ENCODE assay signal across 9 mouse cellular contexts in the genomic region with DNA sequence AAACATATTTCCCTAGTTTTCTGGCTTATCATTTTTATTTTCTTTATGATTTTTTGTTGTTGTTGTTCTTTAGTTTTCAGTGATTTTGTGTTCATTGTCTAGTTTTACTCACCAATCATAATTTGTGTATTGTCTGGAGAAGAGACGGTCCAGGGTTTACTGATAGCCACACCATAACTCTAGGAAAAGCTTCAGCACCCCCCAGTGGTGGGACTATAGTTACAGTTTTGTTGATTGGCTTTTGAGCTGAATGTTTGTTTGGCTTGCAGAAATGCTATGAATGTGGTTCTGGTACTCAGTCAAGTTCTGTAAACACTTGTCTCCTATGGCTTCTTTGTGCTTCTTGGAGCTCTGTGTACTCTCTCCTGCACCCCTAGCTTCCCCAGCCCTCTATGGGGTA.
DNase-seq lines count a peak whose midpoint lies in the region; ATAC-seq and TF ChIP-seq lines count a peak whose summit lies in the region.
"Had no signal": no experiment of that assay in that cellular context is flagged by ENCODE, and none has a peak within 500 bp of the region (broad histone marks: within the 10 kb centered on the region; RNA-seq: fewer than 3 reads in every experiment).

No protein-coding gene starts in this region.

- no peak overlapping the region for H3K9ac ChIP-seq in kidney, embryonic 15.5 days
- H3K9ac ChIP-seq in lung, postnatal 0 days (replicated peaks; ENCODE audit: low read depth): no peak overlapping the region
- H3K9ac ChIP-seq: heart, embryonic 15.5 days had no signal

- no peak for ATAC-seq in kidney, embryonic 15.5 days (replicated peaks; ENCODE audit: low FRiP score)
- ATAC-seq in G1E (ENCODE audit: extremely low read depth, insufficient number of reproducible peaks, low FRiP score, poor library complexity, severe bottlenecking): no peak
- ATAC-seq in lung, postnatal 0 days: peak; percentile 62

- TF ChIP-seq EP300 in lung, postnatal 0 days (IDR thresholded peaks at IDR 0.05): no peak

- peak; percentile 44 for DNase-seq in kidney, adult 18-20 months
- DNase-seq in 416B (ENCODE audit: low read depth): peak; percentile 63
- DNase-seq in G1E (ENCODE audit: low spot score): peak; percentile 49
- peak; percentile 72 for DNase-seq in lung, postnatal 0 days (ENCODE audit: low spot score)
- DNase-seq in c-Kit-positive CD71-positive TER-119-positive erythroid progenitor cells, embryonic 14.5 days (ENCODE audit: low spot score): no peak

- TF ChIP-seq CTCF in G1E (IDR thresholded peaks at IDR 0.05; ENCODE audit: low read depth, low read length): no peak
- TF ChIP-seq CTCF in cortical plate, adult 2 months (IDR thresholded peaks at IDR 0.05; ENCODE audit: extremely low read depth, insufficient read depth, low read length): peak; percentile 48; the same call in 1 of the 2 replicates
- TF ChIP-seq CTCF in lung, postnatal 0 days (IDR thresholded peaks at IDR 0.05): peak; percentile 79

- no peak overlapping the region for H3K4me3 ChIP-seq in kidney, embryonic 15.5 days (replicated peaks)
- no peak overlapping the region for H3K4me3 ChIP-seq in G1E (ENCODE audit: low read depth, low read length)
- no peak overlapping the region for H3K4me3 ChIP-seq in cortical plate, adult 2 months (ENCODE audit: insufficient read depth, low read length)
- no peak overlapping the region for H3K4me3 ChIP-seq in lung, postnatal 0 days (ENCODE audit: low read depth, low read length)
- H3K4me3 ChIP-seq: heart, embryonic 15.5 days; megakaryocyte, embryonic 14.5 days had no signal

- no peaks in the 10 kb centered on the region for H3K4me1 ChIP-seq in kidney, embryonic 15.5 days
- H3K4me1 ChIP-seq in G1E (ENCODE audit: insufficient read depth, low read depth, low read length): no peaks in the 10 kb centered on the region
- H3K4me1 ChIP-seq in cortical plate, adult 2 months (ENCODE audit: control insufficient read depth, insufficient read depth, low read length): peaks cover 5% of the 10 kb centered on the region
- H3K4me1 ChIP-seq in lung, postnatal 0 days (ENCODE audit: insufficient read depth, low read depth, low read length): no peaks in the 10 kb centered on the region
- H3K4me1 ChIP-seq: heart, embryonic 15.5 days had no signal

- H3K4me2 ChIP-seq in kidney, embryonic 15.5 days: no peak overlapping the region
- no peak overlapping the region for H3K4me2 ChIP-seq in lung, postnatal 0 days (replicated peaks; ENCODE audit: low read depth, low read length)
- H3K4me2 ChIP-seq: heart, embryonic 15.5 days had no signal

- no peak overlapping the region for H3K27ac ChIP-seq in kidney, embryonic 15.5 days
- H3K27ac ChIP-seq in cortical plate, adult 2 months (ENCODE audit: insufficient read depth, low read length): no peak overlapping the region
- H3K27ac ChIP-seq in lung, postnatal 0 days (ENCODE audit: low read length): no peak overlapping the region
- H3K27ac ChIP-seq: heart, embryonic 15.5 days had no signal

- no peak for TF ChIP-seq POLR2A in cortical plate, adult 2 months (IDR thresholded peaks at IDR 0.05; ENCODE audit: extremely low read depth, insufficient read depth, low read length)

- 57% methylated on average over 1 of the region's 1 CpGs for WGBS in kidney, embryonic 15.5 days
- WGBS in lung, postnatal 0 days: 27% methylated on average over 1 of the region's 1 CpGs

- H3K27me3 ChIP-seq in kidney, embryonic 15.5 days: no peaks in the 10 kb centered on the region
- H3K27me3 ChIP-seq in G1E (ENCODE audit: insufficient read depth, low read length): no peaks in the 10 kb centered on the region
- H3K27me3 ChIP-seq in lung, postnatal 0 days (replicated peaks; ENCODE audit: insufficient read depth, low read length): no peaks in the 10 kb centered on the region
- H3K27me3 ChIP-seq: heart, embryonic 15.5 days; megakaryocyte, embryonic 14.5 days had no signal

- H3K36me3 ChIP-seq in kidney, embryonic 15.5 days: peaks cover 93% of the 10 kb centered on the region
- H3K36me3 ChIP-seq in G1E (replicated peaks): peaks cover 99% of the 10 kb centered on the region
- H3K36me3 ChIP-seq in lung, postnatal 0 days (ENCODE audit: insufficient read depth, low read length): peaks cover 37% of the 10 kb centered on the region

- no peaks in the 10 kb centered on the region for H3K9me3 ChIP-seq in kidney, embryonic 15.5 days (replicated peaks)
- H3K9me3 ChIP-seq in G1E (replicated peaks): no peaks in the 10 kb centered on the region
- H3K9me3 ChIP-seq in lung, postnatal 0 days (ENCODE audit: low read length): no peaks in the 10 kb centered on the region
- H3K9me3 ChIP-seq: heart, embryonic 15.5 days; megakaryocyte, embryonic 14.5 days had no signal
